Mouse (Mus musculus) heart, postnatal 0 days (tissue): ENCODE measurements around the gene Acads.

Experiments
- CTCF ChIP-seq: IDR thresholded peaks from 2 replicates; pipeline ENCODE4 v1.5.1; 2016; ENCODE audit warnings: antibody characterized with exemption, control low read depth, low read depth
- EP300 ChIP-seq: IDR thresholded peaks from 2 replicates; pipeline ENCODE4 v1.6.1; 2016; ENCODE audit warnings: antibody characterized with exemption, low read depth

DNA sequence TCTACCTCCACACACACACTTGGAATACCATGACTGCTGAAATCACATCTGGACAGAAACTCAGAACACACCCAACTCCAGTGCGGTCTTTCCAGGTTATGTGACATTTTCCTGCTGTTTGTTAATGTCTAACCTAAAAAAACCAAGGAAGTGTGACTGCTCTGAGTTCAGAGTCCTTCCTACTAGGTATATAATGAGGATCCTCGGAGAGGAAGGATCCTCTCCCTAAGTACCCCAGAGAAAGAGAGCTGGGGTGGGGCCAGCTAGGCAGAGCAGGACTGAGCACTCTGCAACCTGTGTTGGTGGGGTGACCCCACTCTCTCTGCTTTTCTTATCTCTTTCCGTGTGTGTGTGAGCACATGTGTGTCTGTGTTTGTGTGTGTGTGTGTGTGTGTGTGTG, 28.2 kb upstream of the Acads start:
- TF ChIP-seq CTCF: no peak
- no peak for TF ChIP-seq EP300
